ENCODE assay signal across 16 mouse cellular contexts in the genomic region with DNA sequence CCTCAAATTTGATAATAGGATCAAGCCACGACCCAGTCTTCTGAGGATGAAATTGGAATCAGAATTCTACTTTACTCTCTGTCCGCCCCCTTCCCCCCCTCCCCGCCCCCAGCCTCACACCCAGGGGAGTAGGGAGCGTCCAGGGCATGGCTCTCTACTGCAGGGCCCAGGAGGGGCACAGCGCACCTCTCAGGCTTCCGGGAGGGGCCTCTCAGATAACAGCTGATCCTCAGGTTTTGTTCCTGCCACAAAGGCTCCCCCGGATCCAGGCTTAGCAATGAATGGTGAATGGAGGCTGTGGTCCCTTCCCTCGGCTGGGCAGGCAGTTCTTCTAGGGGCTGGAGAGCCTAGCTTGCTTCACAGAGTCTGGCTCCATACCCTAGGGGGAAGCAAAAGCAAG. TPM values are rescaled to one million over a fixed set of nuclear protein-coding genes. Genes with fewer than 3 reads are reported as not detected.
"Had no signal": no experiment of that assay in that cellular context is flagged by ENCODE, and none has a peak within 500 bp of the region (broad histone marks: within the 10 kb centered on the region; RNA-seq: fewer than 3 reads in every experiment).

No protein-coding gene starts in this region.

- H3K36me3 ChIP-seq: limb, embryonic 12.5 days; midbrain, embryonic 15.5 days; neural tube, embryonic 13.5 days had no signal

- H3K9ac ChIP-seq: limb, embryonic 12.5 days; liver, embryonic 14.5 days; midbrain, embryonic 15.5 days; neural tube, embryonic 13.5 days had no signal

- H3K4me2 ChIP-seq: limb, embryonic 12.5 days; midbrain, embryonic 15.5 days; neural tube, embryonic 13.5 days had no signal

- H3K27ac ChIP-seq: layer of hippocampus, adult 2 months; limb, embryonic 12.5 days; liver, embryonic 14.5 days; midbrain, embryonic 15.5 days; neural tube, embryonic 13.5 days had no signal

- ATAC-seq: intestine, postnatal 0 days; midbrain, embryonic 15.5 days had no signal

- H3K4me3 ChIP-seq: layer of hippocampus, adult 2 months; limb, embryonic 12.5 days; midbrain, embryonic 15.5 days; neural tube, embryonic 13.5 days had no signal

- H3K9me3 ChIP-seq: limb, embryonic 12.5 days; midbrain, embryonic 15.5 days; neural tube, embryonic 13.5 days had no signal

- DNase-seq: kidney, adult 8-10 months; kidney, postnatal 4 days; liver; lung, postnatal 10 days; retina, postnatal 1 day; right cerebral cortex, postnatal 4 days; spleen, adult 18-20 months; thymus, adult 18-20 months; thymus, postnatal 14 days had no signal

RNA-seq across cellular contexts. Expression of a gene that starts 45.8 kb away (rescaled TPM):
- total RNA-seq: megakaryocyte-erythroid progenitor cell, adult 5-6 weeks had no signal
